8 mouse cellular contexts compared by ENCODE assay signal in genomic region chr9:111311031-111311842, GRCm38 (mm10). TPM values are rescaled to one million over a fixed set of nuclear protein-coding genes. Genes with fewer than 3 reads are reported as not detected.
DNase-seq lines count a peak whose midpoint lies in the region; ATAC-seq and TF ChIP-seq lines count a peak whose summit lies in the region.

Trank1 (plus strand) TSS chr9:111311739.

- WGBS in liver, adult 2 months, result 18% methylated on average over 64 of the region's 72 CpGs
- 10% methylated on average over 67 of the region's 72 CpGs for WGBS in forebrain, embryonic 13.5 days
- 9% methylated on average over 72 of the region's 72 CpGs for WGBS in intestine, embryonic 15.5 days
- WGBS in liver, embryonic 13.5 days (ENCODE audit: insufficient replicate concordance), result 10% methylated on average over 72 of the region's 72 CpGs

- TF ChIP-seq POLR2A in liver, adult 2 months (IDR thresholded peaks at IDR 0.05; ENCODE audit: extremely low read depth, insufficient read depth, low read length), result no peak

- no peaks in the 10 kb centered on the region for H3K79me2 ChIP-seq in liver, adult 2 months (ENCODE audit: control insufficient read depth, insufficient read depth, low read length)

- peak within 1 kb of the TSS; percentile 41; the same call in 1 of the 2 replicates for H3K4me3 ChIP-seq in liver, adult 2 months (ENCODE audit: insufficient read depth, low read depth, low read length)
- H3K4me3 ChIP-seq in forebrain, embryonic 13.5 days, result peak within 1 kb of the TSS; percentile 54
- H3K4me3 ChIP-seq in intestine, embryonic 15.5 days (replicated peaks), result peak within 1 kb of the TSS; percentile 46
- H3K4me3 ChIP-seq in liver, embryonic 13.5 days (replicated peaks), result peak within 1 kb of the TSS; percentile 44

- H3K9me3 ChIP-seq in forebrain, embryonic 13.5 days (replicated peaks), result no peaks in the 10 kb centered on the region
- no peaks in the 10 kb centered on the region for H3K9me3 ChIP-seq in intestine, embryonic 15.5 days
- H3K9me3 ChIP-seq in liver, embryonic 13.5 days (replicated peaks), result no peaks in the 10 kb centered on the region

- TF ChIP-seq CTCF in liver, adult 2 months (IDR thresholded peaks at IDR 0.05; ENCODE audit: low read depth, low read length), result no peak

- peak within 1 kb of the TSS; percentile 89 for H3K4me2 ChIP-seq in forebrain, embryonic 13.5 days
- H3K4me2 ChIP-seq in intestine, embryonic 15.5 days (replicated peaks), result peak within 1 kb of the TSS; percentile 92
- H3K4me2 ChIP-seq in liver, embryonic 13.5 days, result peak within 1 kb of the TSS; percentile 60

- no peak for DNase-seq in liver, adult 2 months (ENCODE audit: extremely low read depth, low read depth, low spot score)
- no peak for DNase-seq in liver
- DNase-seq in adrenal gland, postnatal 4 days (ENCODE audit: low spot score in 2 of 2), result peak; percentile 26 to 51
- DNase-seq in liver, embryonic 13.5 days, result no peak
- peak; percentile 64 to 68 for DNase-seq in right cerebral cortex, postnatal 10 days (ENCODE audit: low spot score in 2 of 2)
- no peak for DNase-seq in urinary bladder, postnatal 25 days (ENCODE audit: low spot score)

- H3K36me3 ChIP-seq in liver, adult 2 months (ENCODE audit: control insufficient read depth, insufficient read depth, low read length), result no peaks in the 10 kb centered on the region
- no peaks in the 10 kb centered on the region for H3K36me3 ChIP-seq in forebrain, embryonic 13.5 days (ENCODE audit: poor library complexity, severe bottlenecking)
- H3K36me3 ChIP-seq in intestine, embryonic 15.5 days, result no peaks in the 10 kb centered on the region
- H3K36me3 ChIP-seq in liver, embryonic 13.5 days, result no peaks in the 10 kb centered on the region

- peaks cover 19% of the 10 kb centered on the region for H3K27me3 ChIP-seq in liver, adult 2 months (ENCODE audit: control insufficient read depth, insufficient read depth, low read length)
- peaks cover 68% of the 10 kb centered on the region for H3K27me3 ChIP-seq in forebrain, embryonic 13.5 days
- peaks cover 46% of the 10 kb centered on the region for H3K27me3 ChIP-seq in intestine, embryonic 15.5 days (replicated peaks)
- peaks cover 66% of the 10 kb centered on the region for H3K27me3 ChIP-seq in liver, embryonic 13.5 days

- H3K27ac ChIP-seq in liver, adult 2 months (replicated peaks; ENCODE audit: insufficient read depth, low read depth, low read length), result no peak within 1 kb of the TSS
- H3K27ac ChIP-seq in forebrain, embryonic 13.5 days, result no peak within 1 kb of the TSS
- H3K27ac ChIP-seq in intestine, embryonic 15.5 days, result no peak within 1 kb of the TSS
- no peak within 1 kb of the TSS for H3K27ac ChIP-seq in liver, embryonic 13.5 days

- H3K4me1 ChIP-seq in liver, adult 2 months (ENCODE audit: control insufficient read depth, insufficient read depth, low read length), result no peaks in the 10 kb centered on the region; the same call in 1 of the 2 replicates
- peaks cover 16% of the 10 kb centered on the region for H3K4me1 ChIP-seq in forebrain, embryonic 13.5 days
- H3K4me1 ChIP-seq in intestine, embryonic 15.5 days (replicated peaks), result peaks cover 18% of the 10 kb centered on the region
- H3K4me1 ChIP-seq in liver, embryonic 13.5 days (replicated peaks), result peaks cover 13% of the 10 kb centered on the region

- peak; percentile 62 for ATAC-seq in forebrain, embryonic 13.5 days
- peak; percentile 66 for ATAC-seq in intestine, embryonic 15.5 days
- ATAC-seq in liver, embryonic 13.5 days (ENCODE audit: low read depth), result no peak

- H3K9ac ChIP-seq in liver, adult 2 months (ENCODE audit: low read depth, low read length), result 0 out of 2 replicates have a peak within 1 kb of the TSS, but pooled peaks have one; percentile 12
- peak within 1 kb of the TSS; percentile 60 for H3K9ac ChIP-seq in forebrain, embryonic 13.5 days
- H3K9ac ChIP-seq in intestine, embryonic 15.5 days, result peak within 1 kb of the TSS; percentile 32
- no peak within 1 kb of the TSS for H3K9ac ChIP-seq in liver, embryonic 13.5 days

RNA-seq across cellular contexts. Expression of gene Trank1, which starts in this region (rescaled TPM):
- total RNA-seq in liver, adult 2 months (2014; rRNA removed), result under 0.01 and 0.13 TPM in 2 replicates
- polyA plus RNA-seq in liver, adult 2 months (2012; rRNA removed), result not detected in 2 replicates
- 10 to 100 TPM; 68.3 to 68.7 TPM for total RNA-seq in adrenal gland, postnatal 4 days (2021)
- 3.4 and 5.4 TPM in 2 replicates for polyA plus RNA-seq in forebrain, embryonic 13.5 days (2015; fragmentation: Nextera tagmentation; extraction: Ambion mirVana)
- polyA plus RNA-seq in intestine, embryonic 15.5 days (2015; fragmentation: Nextera tagmentation; extraction: Ambion mirVana), result 0.11 TPM in 1 of 2 replicates, not detected in the other
- polyA plus RNA-seq in liver, embryonic 13.5 days (2015; fragmentation: Nextera tagmentation; extraction: Ambion mirVana), result not detected in 2 replicates

Comparison
In these comparisons a context has a peak if more than half of its experiments do, and no peak if none do; other contexts are left out.
1. RNA of gene Trank1 (total RNA-seq): 68.3 to 68.7 TPM in adrenal gland, postnatal 4 days; under 0.01 to 0.13 TPM in liver, adult 2 months; every median in the first group is over 10 times any median in the second.
2. Peak in ATAC-seq, H3K4me3 ChIP-seq, H3K9ac ChIP-seq and H3K4me2 ChIP-seq in intestine, embryonic 15.5 days; RNA of the gene not detected or under 1 TPM.
3. DNase-seq: peak in adrenal gland, postnatal 4 days (2 of 2) and right cerebral cortex, postnatal 10 days (2 of 2); none in liver, adult 2 months (single experiment), liver (single experiment), liver, embryonic 13.5 days (single experiment) and urinary bladder, postnatal 25 days (single experiment).
4. Peak in every context shown above with its lines, with median percentiles within 50 percentile points of each other: H3K4me3 ChIP-seq and H3K4me2 ChIP-seq.